Mouse (Mus musculus) v-Abl transformed pro-B cells (cell line): Measurements from ENCODE around the gene Klhl32.
"Not testable (repeated sequence)": the region's sequence is repeated elsewhere in the genome, so short reads cannot be mapped to it uniquely, and the experiment has no call there.

Experiments
- in situ Hi-C, 2 experiments: fragments of 400-800 bp; cut with MboI; formaldehyde crosslinking; loops; one replicate each; pipeline ENCODE4 v1.15.1; 2025; ENCODE audit not compliant: unreplicated experiment in 2 of 2

The Klhl32 gene

GRCm38 (mm10) chr4:24659218-24659617 lies 191.7 kb downstream of the Klhl32 start:
- in situ Hi-C loops = no loop called here

GRCm38 (mm10) chr4:24644735-24645134 lies 206.2 kb downstream of the Klhl32 start:
- in situ Hi-C loops = not testable (repeated sequence)

- in situ Hi-C loops = no loop called here
Measured at GRCm38 (mm10) chr4:24642306-24642705, 208.6 kb downstream of the Klhl32 start.

GRCm38 (mm10) chr4:24631177-24631911 lies 219.6 kb downstream of the Klhl32 start:
- in situ Hi-C loops = no loop called here

GRCm38 (mm10) chr4:24630430-24630829 lies 220.5 kb downstream of the Klhl32 start:
- in situ Hi-C loops = no loop called here

- in situ Hi-C loops = no loop called here
Measured at GRCm38 (mm10) chr4:24627871-24628270, 223.1 kb downstream of the Klhl32 start.

GRCm38 (mm10) chr4:24626686-24627085 lies 224.2 kb downstream of the Klhl32 start:
- in situ Hi-C loops = no loop called here

- in situ Hi-C loops = no loop called here
Measured at GRCm38 (mm10) chr4:24625951-24626584, 224.9 kb downstream of the Klhl32 start.

- in situ Hi-C loops = no loop called here
Measured at GRCm38 (mm10) chr4:24621422-24622187, 229.3 kb downstream of the Klhl32 start.

- in situ Hi-C loops = no loop called here
Measured at GRCm38 (mm10) chr4:24620440-24620839, 230.5 kb downstream of the Klhl32 start.

GRCm38 (mm10) chr4:24620005-24620404 lies 230.9 kb downstream of the Klhl32 start:
- in situ Hi-C loops = no loop called here

- in situ Hi-C loops = no loop called here
Measured at GRCm38 (mm10) chr4:24609564-24609963, 241.4 kb downstream of the Klhl32 start.

- in situ Hi-C loops = no loop called here
Measured at GRCm38 (mm10) chr4:24609085-24609484, 241.8 kb downstream of the Klhl32 start.

GRCm38 (mm10) chr4:24601711-24602110 lies 249.2 kb downstream of the Klhl32 start:
- in situ Hi-C loops = no loop called here

- in situ Hi-C loops = no loop called here
Measured at GRCm38 (mm10) chr4:24598637-24599036, 252.3 kb downstream of the Klhl32 start.

- in situ Hi-C loops = no loop called here
Measured at GRCm38 (mm10) chr4:24596942-24597611, 253.8 kb downstream of the Klhl32 start.

GRCm38 (mm10) chr4:24594824-24595223 lies 256.1 kb downstream of the Klhl32 start:
- in situ Hi-C loops = no loop called here

GRCm38 (mm10) chr4:24583997-24584396 lies 266.9 kb downstream of the Klhl32 start:
- in situ Hi-C loops = loop anchor here in 1 of 2 experiments (5.0 kb wide), 1 partner anchor 103 kb away; no protein-coding TSS in a partner anchor

GRCm38 (mm10) chr4:24582295-24582694 lies 268.6 kb downstream of the Klhl32 start:
- in situ Hi-C loops = loop anchor here in 1 of 2 experiments (5.0 kb wide), 1 partner anchor 105 kb away; no protein-coding TSS in a partner anchor

- in situ Hi-C loops = no loop called here
Measured at GRCm38 (mm10) chr4:24577594-24577993, 273.3 kb downstream of the Klhl32 start.

GRCm38 (mm10) chr4:24574276-24574675 lies 276.6 kb downstream of the Klhl32 start:
- in situ Hi-C loops = loop anchor here in 1 of 2 experiments (25.0 kb wide), 1 partner anchor 312 kb away; no protein-coding TSS in a partner anchor
